Mouse (Mus musculus): ENCODE results near the gene Enpep.

- TF ChIP-seq ZNF384 (IDR thresholded peaks at IDR 0.05; ENCODE audit: low read depth, low read length) (no peak), ZC3H11A (IDR thresholded peaks at IDR 0.05; ENCODE audit: borderline replicate concordance, low read depth, low read length) (no peak), HCFC1 (IDR thresholded peaks at IDR 0.05; ENCODE audit: borderline replicate concordance, insufficient read depth, low read length) (no peak), MAFK (IDR thresholded peaks at IDR 0.05; ENCODE audit: insufficient read depth, low read depth, low read length) (no peak)
Observed at GRCm38 (mm10) chr3:129256283-129256682, 76.2 kb downstream of the Enpep start.
